Mouse (Mus musculus): ENCODE results near the gene Tmem243.

Gene Tmem243

GRCm38 (mm10) chr5:9100207-9100848, at the start of gene Tmem243:
Gene Tmem243 (plus strand): TSS chr5:9100668.
- peak; percentile 95 for DNase-seq (ENCODE audit: low read depth, low spot score)

- DNase-seq (ENCODE audit: low read depth, low spot score): peak; percentile 71
These were observed 44.3 kb upstream of the Tmem243 start for GRCm38 (mm10) chr5:9056020-9056660.

GRCm38 (mm10) chr5:9057277-9057879, 43.1 kb upstream of the Tmem243 start:
- no peak for DNase-seq (ENCODE audit: low read depth, low spot score)

GRCm38 (mm10) chr5:9059303-9060023, 41.0 kb upstream of the Tmem243 start:
- no peak for DNase-seq (ENCODE audit: low read depth, low spot score)

- no peak for DNase-seq (ENCODE audit: low read depth, low spot score)
These were observed 40.2 kb upstream of the Tmem243 start for GRCm38 (mm10) chr5:9060228-9060627.

GRCm38 (mm10) chr5:9064217-9064616, 36.3 kb upstream of the Tmem243 start:
- DNase-seq (ENCODE audit: low read depth, low spot score): no peak

- no peak for DNase-seq (ENCODE audit: low read depth, low spot score)
These were observed 31.6 kb upstream of the Tmem243 start for GRCm38 (mm10) chr5:9068886-9069285.

GRCm38 (mm10) chr5:9069599-9070209, 30.8 kb upstream of the Tmem243 start:
- no peak for DNase-seq (ENCODE audit: low read depth, low spot score)

- DNase-seq (ENCODE audit: low read depth, low spot score): no peak
These were observed 29.1 kb upstream of the Tmem243 start for GRCm38 (mm10) chr5:9071360-9071759.

GRCm38 (mm10) chr5:9073177-9073854, 27.2 kb upstream of the Tmem243 start:
- DNase-seq (ENCODE audit: low read depth, low spot score): peak; percentile 19

GRCm38 (mm10) chr5:9079773-9080501, 20.5 kb upstream of the Tmem243 start:
- DNase-seq (ENCODE audit: low read depth, low spot score): no peak

- no peak for DNase-seq (ENCODE audit: low read depth, low spot score)
These were observed 13.3 kb upstream of the Tmem243 start for GRCm38 (mm10) chr5:9086924-9087719.

GRCm38 (mm10) chr5:9090493-9091106, 9.9 kb upstream of the Tmem243 start:
- DNase-seq (ENCODE audit: low read depth, low spot score): no peak

GRCm38 (mm10) chr5:9092716-9093115, 7.8 kb upstream of the Tmem243 start:
- DNase-seq (ENCODE audit: low read depth, low spot score): no peak

GRCm38 (mm10) chr5:9093490-9093889, 7.0 kb upstream of the Tmem243 start:
- DNase-seq (ENCODE audit: low read depth, low spot score): no peak

- peak; percentile 76 for DNase-seq (ENCODE audit: low read depth, low spot score)
These were observed 657 bp downstream of the Tmem243 start for GRCm38 (mm10) chr5:9100849-9101801.

GRCm38 (mm10) chr5:9102696-9103095, 2.2 kb downstream of the Tmem243 start:
- DNase-seq (ENCODE audit: low read depth, low spot score): no peak

- no peak for DNase-seq (ENCODE audit: low read depth, low spot score)
These were observed 3.5 kb downstream of the Tmem243 start for GRCm38 (mm10) chr5:9103958-9104357.

Data from ZHBTc4 (cell line).